Mouse (Mus musculus) heart, embryonic 13.5 days (tissue): ENCODE results near the gene Snx27. TPM values are rescaled to one million over a fixed set of nuclear protein-coding genes. Genes with fewer than 3 reads are reported as not detected.

Experiments
- ATAC-seq: fragments of 200-750 bp; cut with Nextera tagmentation; 2 replicates; pipeline ENCODE4 v1.8.0; 2017; ENCODE audit warnings: moderate TSS enrichment; ENCODE audit not compliant: insufficient number of reproducible peaks, low FRiP score, low TSS enrichment; ENCODE audit errors: extremely low read depth
- H3K27ac ChIP-seq: fragments of 300-500 bp; sonication (generic); replicated peaks from 2 replicates; pipeline ENCODE4 v1.5.1; 2015; ENCODE audit warnings: moderate library complexity, mild to moderate bottlenecking, inconsistent platforms
- H3K27me3 ChIP-seq: fragments of 300-500 bp; sonication (generic); replicated peaks from 2 replicates; pipeline ENCODE4 v1.6.1; 2015; ENCODE audit warnings: mild to moderate bottlenecking, inconsistent platforms
- H3K36me3 ChIP-seq: fragments of 300-500 bp; sonication (generic); 2 replicates; pipeline ENCODE4 v1.6.1; 2015; ENCODE audit warnings: mild to moderate bottlenecking, inconsistent platforms
- H3K4me1 ChIP-seq: fragments of 300-500 bp; sonication (generic); 2 replicates; pipeline ENCODE4 v1.6.1; 2015; ENCODE audit warnings: inconsistent platforms
- H3K4me2 ChIP-seq: fragments of 300-500 bp; sonication (generic); 2 replicates; pipeline ENCODE4 v1.6.1; 2015; ENCODE audit warnings: inconsistent platforms, mild to moderate bottlenecking, moderate library complexity
- H3K4me3 ChIP-seq: fragments of 300-500 bp; sonication (generic); 2 replicates; pipeline ENCODE4 v1.5.1; 2015; ENCODE audit warnings: moderate library complexity, mild to moderate bottlenecking, inconsistent platforms
- H3K9ac ChIP-seq: fragments of 300-500 bp; sonication (generic); 2 replicates; pipeline ENCODE4 v1.6.1; 2015; ENCODE audit warnings: inconsistent platforms, mild to moderate bottlenecking, moderate library complexity
- H3K9me3 ChIP-seq: fragments of 300-500 bp; sonication (generic); 2 replicates; pipeline ENCODE4 v1.6.1; 2016; ENCODE audit warnings: inconsistent platforms
- WGBS: fragments of 180-500 bp; shearing (Covaris S2); methylation state at CpG from one replicate; pipeline ENCODE4 v1.1.7; 2015; ENCODE audit warnings: mixed read lengths; 5-methylcytosine and 5-hydroxymethylcytosine counted together
- polyA plus RNA-seq: library from polyadenylated mRNA; unstranded; fragments of >200 nt; fragmentation: Nextera tagmentation; extraction: Ambion mirVana; gene quantifications from 2 replicates; pipeline ENCODE4 v1.2.1, GENCODE M21; 2015

Gene Snx27
- polyA plus RNA-seq, 1 experiment from 2014 or later: 32.8 TPM

- Histone ChIP-seq H3K4me1 (peaks cover 2% of the 10 kb centered on the region), H3K9ac (no peak overlapping the region), H3K27me3 (no peaks in the 10 kb centered on the region), H3K9me3 (no peaks in the 10 kb centered on the region), H3K4me3 (no peak overlapping the region), H3K27ac (no peak overlapping the region), H3K36me3 (peaks cover 60% of the 10 kb centered on the region), H3K4me2 (no peak overlapping the region)
- 95% methylated on average over 2 of the region's 2 CpGs for WGBS
- ATAC-seq: no peak
Measured at GRCm38 (mm10) chr3:94449377-94449776, 133.1 kb downstream of the Snx27 start.

Other genes starting within 250 kb of the Snx27 start
- gene Them5, start 240.6 kb downstream of the Snx27 start, polyA plus RNA-seq: not detected in 2 replicates
- gene C2cd4d, start 220.3 kb downstream of the Snx27 start, polyA plus RNA-seq: 0.31 and 0.52 TPM in 2 replicates
- 3.3 and 3.6 TPM in 2 replicates for gene Rorc, start 209.9 kb downstream of the Snx27 start, polyA plus RNA-seq
- 0.08 TPM in 2 replicates for gene Lingo4, start 184.2 kb downstream of the Snx27 start, polyA plus RNA-seq
- 8.6 and 8.8 TPM in 2 replicates for gene Tdrkh, start 169.4 kb downstream of the Snx27 start, polyA plus RNA-seq
- gene Mrpl9, start 139.4 kb downstream of the Snx27 start, polyA plus RNA-seq: 59.8 and 62.9 TPM in 2 replicates
- gene Oaz3, start 138.8 kb downstream of the Snx27 start, polyA plus RNA-seq: 0.27 and 0.38 TPM in 2 replicates
- 1.5 and 1.6 TPM in 2 replicates for gene Celf3, start 104.4 kb downstream of the Snx27 start, polyA plus RNA-seq
- gene Riiad1, start 102.4 kb downstream of the Snx27 start, polyA plus RNA-seq: 4.0 and 4.4 TPM in 2 replicates
- gene Gm10972, start 60.4 kb upstream of the Snx27 start, polyA plus RNA-seq: not detected in 2 replicates
- 5.9 and 6.4 TPM in 2 replicates for gene Tuft1, start 76.2 kb upstream of the Snx27 start, polyA plus RNA-seq
- gene Selenbp2, start 110.8 kb upstream of the Snx27 start, polyA plus RNA-seq: 1.3 and 1.7 TPM in 2 replicates
- 2.2 and 2.3 TPM in 2 replicates for gene Cgn, start 203.8 kb upstream of the Snx27 start, polyA plus RNA-seq